Mouse (Mus musculus): ENCODE measurements at regions not wholly inside any gene's neighbourhood (a gene's known extent, or its start where the extent isn't known, plus 50 kb on each side); places are given as distances from the start of the nearest gene placed in this dataset.

DNA sequence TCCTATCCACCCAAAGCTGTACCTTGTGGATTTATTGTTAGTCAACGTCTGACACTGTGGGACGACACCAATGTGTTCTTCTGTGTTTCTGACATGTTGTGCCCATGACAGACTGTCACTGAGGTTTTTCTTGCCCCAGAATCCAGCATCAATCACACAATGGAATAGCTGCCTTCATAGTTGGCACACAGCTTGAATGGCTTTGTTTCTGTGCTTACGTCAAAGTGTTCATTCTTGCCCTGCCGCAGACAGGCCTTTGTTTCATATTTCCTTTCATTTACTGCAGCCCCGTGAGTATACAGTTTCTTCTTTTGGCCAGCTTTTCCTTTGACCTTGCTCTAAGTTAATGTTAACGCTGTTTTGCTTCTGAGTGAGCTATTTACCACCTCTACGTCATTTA is 78.9 kb upstream of the Dkk2 start:
- TF ChIP-seq POLR2A (IDR thresholded peaks at IDR 0.05; ENCODE audit: borderline replicate concordance, extremely low read depth, low read depth, low read length) (no peak), CTCF (IDR thresholded peaks at IDR 0.05; ENCODE audit: insufficient read depth, low read length) (no peak)
